Mouse (Mus musculus) gonadal fat pad, adult 2 months (tissue): ENCODE data around the gene Ugt1a6b. TPM values are rescaled to one million over a fixed set of nuclear protein-coding genes. Genes with fewer than 3 reads are reported as not detected.

Experiments used
- DNase-seq: peaks from one replicate; pipeline ENCODE4 v3.0.0-alpha.2; 2012; ENCODE audit warnings: low read depth
- polyA plus RNA-seq: library from polyadenylated mRNA; depleted of rRNA; stranded (reverse); fragments of >200 nt; gene quantifications from 2 replicates; pipeline ENCODE4 v1.2.3, GENCODE M21; 2012; rRNA removed

Ugt1a6b gene
- polyA plus RNA-seq, 1 experiment = 62.3 TPM

GRCm38 (mm10) chr1:88261706-88262105, 158.7 kb downstream of the Ugt1a6b start:
- no peak for DNase-seq

GRCm38 (mm10) chr1:88262255-88262654, 159.2 kb downstream of the Ugt1a6b start:
- DNase-seq = no peak

GRCm38 (mm10) chr1:88262961-88263360, 159.9 kb downstream of the Ugt1a6b start:
- no peak for DNase-seq

- no peak for DNase-seq
These were observed 160.7 kb downstream of the Ugt1a6b start for GRCm38 (mm10) chr1:88263778-88264177.

GRCm38 (mm10) chr1:88264237-88264868, 161.3 kb downstream of the Ugt1a6b start:
- DNase-seq = no peak

GRCm38 (mm10) chr1:88264869-88265240, 161.8 kb downstream of the Ugt1a6b start:
- no peak for DNase-seq

GRCm38 (mm10) chr1:88266123-88266522, 163.1 kb downstream of the Ugt1a6b start:
- no peak for DNase-seq

GRCm38 (mm10) chr1:88267489-88267888, 164.4 kb downstream of the Ugt1a6b start:
- DNase-seq = no peak

- no peak for DNase-seq
These were observed 165.0 kb downstream of the Ugt1a6b start for GRCm38 (mm10) chr1:88268070-88268469.

Other genes starting within 250 kb of the Ugt1a6b start
- 44.3 and 47.5 TPM in 2 replicates for gene Dgkd, start 250.0 kb upstream of the Ugt1a6b start, polyA plus RNA-seq
- 11.2 and 12.0 TPM in 2 replicates for gene Usp40, start 94.7 kb upstream of the Ugt1a6b start, polyA plus RNA-seq
- not detected in 2 replicates for gene Ugt1a10, start 47.9 kb upstream of the Ugt1a6b start, polyA plus RNA-seq
- 0.14 and 0.23 TPM in 2 replicates for gene Ugt1a9, start 32.5 kb upstream of the Ugt1a6b start, polyA plus RNA-seq
- gene Ugt1a8, start 15.4 kb upstream of the Ugt1a6b start, polyA plus RNA-seq = 0.06 and 0.19 TPM in 2 replicates
- 8.3 and 11.2 TPM in 2 replicates for gene Ugt1a7c, start 8.2 kb upstream of the Ugt1a6b start, polyA plus RNA-seq
- 53.7 and 76.4 TPM in 2 replicates for gene Ugt1a6a, start 31.6 kb downstream of the Ugt1a6b start, polyA plus RNA-seq
- 0.13 and 0.27 TPM in 2 replicates for gene Ugt1a5, start 62.8 kb downstream of the Ugt1a6b start, polyA plus RNA-seq
- gene Ugt1a2, start 97.3 kb downstream of the Ugt1a6b start, polyA plus RNA-seq = 0.16 TPM in 1 of 2 replicates, not detected in the other
- gene Dnajb3, start 102.5 kb downstream of the Ugt1a6b start, polyA plus RNA-seq = 4.1 and 6.9 TPM in 2 replicates
- gene Ugt1a1, start 108.7 kb downstream of the Ugt1a6b start, polyA plus RNA-seq = 1.2 and 1.3 TPM in 2 replicates
- gene Mroh2a, start 123.7 kb downstream of the Ugt1a6b start, polyA plus RNA-seq = 52.3 and 83.6 TPM in 2 replicates
- 67.1 and 68.4 TPM in 2 replicates for gene Hjurp, start 174.4 kb downstream of the Ugt1a6b start, polyA plus RNA-seq
- gene Trpm8, start 174.4 kb downstream of the Ugt1a6b start, polyA plus RNA-seq = 0.03 TPM in 1 of 2 replicates, not detected in the other